Mouse (Mus musculus): Measurements from ENCODE around the gene Adgre5. TPM values are rescaled to one million over a fixed set of nuclear protein-coding genes. Genes with fewer than 3 reads are reported as not detected.
A peak's percentile ranks its signal among the peaks of the same experiment; 100 is the strongest.

Adgre5 gene
- polyA plus RNA-seq, 1 experiment from 2014 or later, result 26.4 TPM

GRCm38 (mm10) chr8:83773452-83773846, 32.3 kb upstream of the Adgre5 start:
- no peaks in the 10 kb centered on the region for H3K36me3 ChIP-seq (ENCODE audit: control insufficient read depth, insufficient read depth, low read length)
- H3K27me3 ChIP-seq (ENCODE audit: control insufficient read depth, insufficient read depth, low read length), result 0 out of 2 replicates have a peak, but pooled peaks cover 3% of the 10 kb centered on the region
- ATAC-seq (ENCODE audit: insufficient number of reproducible peaks, low FRiP score, low TSS enrichment, low read depth), result no peak
- H3K4me1 ChIP-seq (ENCODE audit: control insufficient read depth, insufficient read depth, low read length), result peaks cover 3% of the 10 kb centered on the region; the same call in 1 of the 2 replicates
- DNase-seq (ENCODE audit: low spot score), result no peak
- no peak overlapping the region for H3K27ac ChIP-seq (replicated peaks; ENCODE audit: low read depth, low read length)
- 47% methylated on average over 6 of the region's 6 CpGs for WGBS
- no peak overlapping the region for H3K9ac ChIP-seq (ENCODE audit: low read length)
- H3K9me3 ChIP-seq (ENCODE audit: control insufficient read depth, low read length), result no peaks in the 10 kb centered on the region
- H3K4me2 ChIP-seq (ENCODE audit: low read depth, severe bottlenecking), result peak overlapping the region; percentile 68; the same call in 1 of the 2 replicates
- H3K4me3 ChIP-seq (ENCODE audit: low read depth, low read length), result no peak overlapping the region

GRCm38 (mm10) chr8:83772701-83773451, 31.8 kb upstream of the Adgre5 start:
- Histone ChIP-seq H3K9ac (ENCODE audit: low read length) (peak overlapping the region; percentile 49), H3K9me3 (ENCODE audit: control insufficient read depth, low read length) (no peaks in the 10 kb centered on the region), H3K27ac (replicated peaks; ENCODE audit: low read depth, low read length) (no peak overlapping the region), H3K36me3 (ENCODE audit: control insufficient read depth, insufficient read depth, low read length) (no peaks in the 10 kb centered on the region), H3K4me2 (ENCODE audit: low read depth, severe bottlenecking) (peak overlapping the region; percentile 68), H3K27me3 (ENCODE audit: control insufficient read depth, insufficient read depth, low read length) (0 out of 2 replicates have a peak, but pooled peaks cover 3% of the 10 kb centered on the region), H3K4me3 (ENCODE audit: low read depth, low read length) (peak overlapping the region; percentile 31), H3K4me1 (ENCODE audit: control insufficient read depth, insufficient read depth, low read length) (peaks cover 3% of the 10 kb centered on the region; the same call in 1 of the 2 replicates)
- WGBS, result 12% methylated on average over 25 of the region's 25 CpGs
- ATAC-seq (ENCODE audit: insufficient number of reproducible peaks, low FRiP score, low TSS enrichment, low read depth) (no peak), DNase-seq (ENCODE audit: low spot score) (peak; percentile 51)

GRCm38 (mm10) chr8:83771791-83772190, 30.7 kb upstream of the Adgre5 start:
- Histone ChIP-seq H3K4me3 (ENCODE audit: low read depth, low read length) (no peak overlapping the region), H3K4me1 (ENCODE audit: control insufficient read depth, insufficient read depth, low read length) (peaks cover 3% of the 10 kb centered on the region; the same call in 1 of the 2 replicates), H3K27ac (replicated peaks; ENCODE audit: low read depth, low read length) (no peak overlapping the region), H3K9ac (ENCODE audit: low read length) (no peak overlapping the region), H3K36me3 (ENCODE audit: control insufficient read depth, insufficient read depth, low read length) (no peaks in the 10 kb centered on the region), H3K9me3 (ENCODE audit: control insufficient read depth, low read length) (no peaks in the 10 kb centered on the region), H3K4me2 (ENCODE audit: low read depth, severe bottlenecking) (no peak overlapping the region), H3K27me3 (ENCODE audit: control insufficient read depth, insufficient read depth, low read length) (0 out of 2 replicates have a peak, but pooled peaks cover 3% of the 10 kb centered on the region)
- ATAC-seq (ENCODE audit: insufficient number of reproducible peaks, low FRiP score, low TSS enrichment, low read depth), result no peak
- WGBS, result 32% methylated on average over 4 of the region's 4 CpGs
- DNase-seq (ENCODE audit: low spot score), result no peak

- 84% methylated on average over 2 of the region's 2 CpGs for WGBS
- no peak for DNase-seq (ENCODE audit: low spot score)
- Histone ChIP-seq H3K36me3 (ENCODE audit: control insufficient read depth, insufficient read depth, low read length) (no peaks in the 10 kb centered on the region), H3K9ac (ENCODE audit: low read length) (no peak overlapping the region), H3K4me1 (ENCODE audit: control insufficient read depth, insufficient read depth, low read length) (peaks cover 3% of the 10 kb centered on the region; the same call in 1 of the 2 replicates), H3K27ac (replicated peaks; ENCODE audit: low read depth, low read length) (no peak overlapping the region), H3K9me3 (ENCODE audit: control insufficient read depth, low read length) (no peaks in the 10 kb centered on the region), H3K27me3 (ENCODE audit: control insufficient read depth, insufficient read depth, low read length) (0 out of 2 replicates have a peak, but pooled peaks cover 3% of the 10 kb centered on the region), H3K4me3 (ENCODE audit: low read depth, low read length) (no peak overlapping the region), H3K4me2 (ENCODE audit: low read depth, severe bottlenecking) (no peak overlapping the region)
- no peak for ATAC-seq (ENCODE audit: insufficient number of reproducible peaks, low FRiP score, low TSS enrichment, low read depth)
Measured at GRCm38 (mm10) chr8:83770669-83771068, 29.5 kb upstream of the Adgre5 start.

- Histone ChIP-seq H3K36me3 (ENCODE audit: control insufficient read depth, insufficient read depth, low read length) (no peaks in the 10 kb centered on the region), H3K9ac (ENCODE audit: low read length) (no peak overlapping the region), H3K9me3 (ENCODE audit: control insufficient read depth, low read length) (no peaks in the 10 kb centered on the region), H3K4me1 (ENCODE audit: control insufficient read depth, insufficient read depth, low read length) (peaks cover 3% of the 10 kb centered on the region; the same call in 1 of the 2 replicates), H3K27ac (replicated peaks; ENCODE audit: low read depth, low read length) (no peak overlapping the region), H3K4me3 (ENCODE audit: low read depth, low read length) (no peak overlapping the region), H3K27me3 (ENCODE audit: control insufficient read depth, insufficient read depth, low read length) (no peaks in the 10 kb centered on the region), H3K4me2 (ENCODE audit: low read depth, severe bottlenecking) (no peak overlapping the region)
- 77% methylated on average over 7 of the region's 7 CpGs for WGBS
- no peak for DNase-seq (ENCODE audit: low spot score)
- ATAC-seq (ENCODE audit: insufficient number of reproducible peaks, low FRiP score, low TSS enrichment, low read depth), result no peak
Measured at GRCm38 (mm10) chr8:83769720-83770119, 28.6 kb upstream of the Adgre5 start.

- ATAC-seq (ENCODE audit: insufficient number of reproducible peaks, low FRiP score, low TSS enrichment, low read depth), result no peak
- no peak overlapping the region for H3K9ac ChIP-seq (ENCODE audit: low read length)
- no peak overlapping the region for H3K4me2 ChIP-seq (ENCODE audit: low read depth, severe bottlenecking)
- H3K36me3 ChIP-seq (ENCODE audit: control insufficient read depth, insufficient read depth, low read length), result no peaks in the 10 kb centered on the region
- H3K27ac ChIP-seq (replicated peaks; ENCODE audit: low read depth, low read length), result no peak overlapping the region
- no peak overlapping the region for H3K4me3 ChIP-seq (ENCODE audit: low read depth, low read length)
- no peaks in the 10 kb centered on the region for H3K27me3 ChIP-seq (ENCODE audit: control insufficient read depth, insufficient read depth, low read length)
- peaks cover 3% of the 10 kb centered on the region; the same call in 1 of the 2 replicates for H3K4me1 ChIP-seq (ENCODE audit: control insufficient read depth, insufficient read depth, low read length)
- H3K9me3 ChIP-seq (ENCODE audit: control insufficient read depth, low read length), result no peaks in the 10 kb centered on the region
- WGBS, result 59% methylated on average over 5 of the region's 5 CpGs
- no peak for DNase-seq (ENCODE audit: low spot score)
Measured at GRCm38 (mm10) chr8:83768526-83768925, 27.4 kb upstream of the Adgre5 start.

GRCm38 (mm10) chr8:83767442-83767841, 26.3 kb upstream of the Adgre5 start:
- no peak overlapping the region for H3K27ac ChIP-seq (replicated peaks; ENCODE audit: low read depth, low read length)
- no peak overlapping the region for H3K4me3 ChIP-seq (ENCODE audit: low read depth, low read length)
- 93% methylated on average over 4 of the region's 4 CpGs for WGBS
- ATAC-seq (ENCODE audit: insufficient number of reproducible peaks, low FRiP score, low TSS enrichment, low read depth) (no peak), DNase-seq (ENCODE audit: low spot score) (no peak)
- H3K9ac ChIP-seq (ENCODE audit: low read length), result no peak overlapping the region
- no peak overlapping the region for H3K4me2 ChIP-seq (ENCODE audit: low read depth, severe bottlenecking)
- peaks cover 3% of the 10 kb centered on the region; the same call in 1 of the 2 replicates for H3K4me1 ChIP-seq (ENCODE audit: control insufficient read depth, insufficient read depth, low read length)
- H3K36me3 ChIP-seq (ENCODE audit: control insufficient read depth, insufficient read depth, low read length), result no peaks in the 10 kb centered on the region
- H3K9me3 ChIP-seq (ENCODE audit: control insufficient read depth, low read length), result no peaks in the 10 kb centered on the region
- H3K27me3 ChIP-seq (ENCODE audit: control insufficient read depth, insufficient read depth, low read length), result no peaks in the 10 kb centered on the region

GRCm38 (mm10) chr8:83765663-83766062, 24.5 kb upstream of the Adgre5 start:
- DNase-seq (ENCODE audit: low spot score) (no peak), ATAC-seq (ENCODE audit: insufficient number of reproducible peaks, low FRiP score, low TSS enrichment, low read depth) (no peak)
- H3K4me3 ChIP-seq (ENCODE audit: low read depth, low read length), result no peak overlapping the region
- H3K27ac ChIP-seq (replicated peaks; ENCODE audit: low read depth, low read length), result no peak overlapping the region
- H3K4me2 ChIP-seq (ENCODE audit: low read depth, severe bottlenecking), result no peak overlapping the region
- H3K36me3 ChIP-seq (ENCODE audit: control insufficient read depth, insufficient read depth, low read length), result no peaks in the 10 kb centered on the region
- no peaks in the 10 kb centered on the region for H3K4me1 ChIP-seq (ENCODE audit: control insufficient read depth, insufficient read depth, low read length)
- H3K27me3 ChIP-seq (ENCODE audit: control insufficient read depth, insufficient read depth, low read length), result no peaks in the 10 kb centered on the region
- no peaks in the 10 kb centered on the region for H3K9me3 ChIP-seq (ENCODE audit: control insufficient read depth, low read length)
- H3K9ac ChIP-seq (ENCODE audit: low read length), result no peak overlapping the region
